Mouse (Mus musculus) urinary bladder, postnatal 0 days (tissue): ENCODE measurements around the gene Snrpa. TPM values are rescaled to one million over a fixed set of nuclear protein-coding genes. Genes with fewer than 3 reads are reported as not detected.

ENCODE experiments used
- microRNA counts: library from miRNA; unstranded; fragments of <30 nt; microRNA quantifications from one replicate; lab custom pipeline; 2016
- microRNA-seq: library from miRNA; unstranded; fragments of <30 nt; microRNA quantifications from one replicate; pipeline ENCODE4, GENCODE M21; 2016
- polyA plus RNA-seq: library from polyadenylated mRNA; unstranded; fragments of >200 nt; fragmentation: Nextera tagmentation; extraction: Ambion mirVana; gene quantifications from 2 replicates; pipeline ENCODE4 v1.2.1, GENCODE M21; 2015

The Snrpa gene
- polyA plus RNA-seq, result 88.1 and 89.0 TPM in 2 replicates

DNA sequence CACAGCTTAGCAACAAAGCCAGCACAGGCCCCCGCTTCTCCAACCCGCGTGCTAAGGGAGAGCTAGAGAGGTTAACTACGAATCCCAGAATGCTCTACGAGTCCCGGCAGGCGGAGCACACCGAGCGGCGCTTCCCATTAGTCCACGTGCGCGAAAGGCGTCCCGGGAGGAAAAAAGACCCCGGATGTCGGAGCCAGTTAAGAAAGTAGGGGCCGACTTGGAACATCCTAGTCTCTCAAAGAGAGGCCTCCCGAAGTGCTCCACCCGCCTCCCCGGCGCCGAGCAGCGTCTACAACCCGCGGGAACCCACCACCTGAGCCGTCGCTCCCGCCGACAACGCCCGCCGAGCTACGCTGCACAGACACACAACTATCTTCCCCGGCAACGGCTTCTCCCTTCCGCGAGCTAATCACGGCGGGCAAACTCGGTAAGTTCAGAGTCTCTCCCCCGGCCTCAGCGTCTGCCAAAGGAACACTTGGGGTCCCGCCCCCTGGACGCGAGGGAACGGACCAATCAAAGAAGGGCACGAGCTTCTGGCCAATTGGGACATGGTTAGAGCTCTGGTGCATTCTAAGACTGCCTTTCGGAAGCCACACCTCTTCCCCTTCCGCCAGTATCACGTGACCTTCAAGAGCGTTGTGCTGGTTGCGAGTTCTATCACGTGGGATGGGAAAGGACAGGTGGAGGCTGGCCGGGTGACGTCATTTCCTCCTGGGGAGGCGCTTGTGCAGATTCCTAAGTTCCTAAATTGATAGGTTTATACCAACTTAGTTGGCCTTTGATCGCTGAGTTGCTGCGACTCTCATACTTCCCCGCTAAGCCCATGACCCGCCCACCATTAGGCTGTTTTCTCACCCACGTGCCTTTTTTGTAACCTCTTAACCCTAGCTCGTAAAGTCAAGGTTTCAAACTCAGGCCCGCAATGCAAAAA, at the start of gene Snrpa, which contains the start of gene BC024978:
Gene Snrpa, minus strand, starts transcription at position 591 of the 931 bp plus-strand sequence.
Gene BC024978, plus strand, starts transcription at position 101 of the 931 bp plus-strand sequence.

DNA sequence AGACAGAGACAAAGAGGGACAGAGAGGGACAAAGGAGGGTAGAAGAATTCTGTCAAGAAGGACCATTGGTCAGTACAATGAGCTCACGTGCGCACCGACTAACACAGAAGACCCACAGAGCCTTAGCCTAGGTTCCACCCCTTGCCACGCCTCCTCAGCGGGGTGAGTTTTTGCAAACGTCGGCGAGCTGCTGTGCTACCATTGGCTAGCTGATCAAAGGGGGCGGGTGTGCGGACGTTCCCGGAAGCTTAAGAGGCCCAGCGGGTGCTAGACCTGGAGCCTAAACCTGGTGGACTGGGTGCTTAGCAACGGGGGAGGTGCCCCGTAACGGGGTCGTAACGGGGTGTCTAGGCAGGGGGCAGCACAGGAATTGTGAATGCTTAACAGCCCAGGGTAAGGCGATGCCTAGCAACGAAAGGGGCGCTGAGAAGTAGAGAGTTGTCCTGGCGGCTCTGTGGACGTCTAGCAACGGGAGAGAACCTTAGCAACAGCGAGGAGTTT, 36.8 kb upstream of the Snrpa start, which contains the start of gene Coq8b:
Gene Coq8b, plus strand, starts transcription at position 243 of the 501 bp plus-strand sequence.

DNA sequence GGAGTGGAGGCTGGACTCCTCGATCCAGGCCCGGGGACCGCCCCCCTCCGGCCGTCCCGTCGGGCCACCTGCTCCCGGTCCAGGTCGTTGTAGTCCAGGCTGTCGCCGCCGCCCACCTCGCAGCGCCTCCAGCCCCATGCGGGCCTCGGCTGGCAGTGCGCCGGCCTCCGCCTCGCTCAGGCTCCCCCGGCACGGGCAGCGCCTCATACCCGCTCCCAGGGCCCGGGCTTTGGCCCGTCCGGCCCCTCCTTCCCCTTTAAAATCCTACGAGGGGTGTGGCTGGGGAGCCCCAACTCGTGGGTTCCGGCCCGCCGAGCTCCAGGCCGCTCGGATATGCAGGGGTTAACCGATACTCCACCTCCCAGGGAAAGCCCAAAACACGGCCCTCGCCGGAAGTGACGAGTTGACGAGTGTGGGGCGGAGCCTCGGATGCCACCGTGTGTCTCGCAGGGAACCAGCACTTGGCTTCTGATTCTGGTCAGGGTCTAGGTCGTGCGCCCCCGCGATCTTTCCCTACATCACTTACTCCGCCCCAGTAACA, 32.3 kb upstream of the Snrpa start, which contains the start of gene Itpkc:
Gene Itpkc, minus strand, starts transcription at position 381 of the 541 bp plus-strand sequence.

GRCm38 (mm10) chr7:27180837-27181695, 15.0 kb downstream of the Snrpa start, which contains the start of the genes Gm21983 and Mia:
Gene Gm21983, minus strand, starts transcription at chr7:27181086.
Gene Mia, minus strand, starts transcription at chr7:27181157.

DNA sequence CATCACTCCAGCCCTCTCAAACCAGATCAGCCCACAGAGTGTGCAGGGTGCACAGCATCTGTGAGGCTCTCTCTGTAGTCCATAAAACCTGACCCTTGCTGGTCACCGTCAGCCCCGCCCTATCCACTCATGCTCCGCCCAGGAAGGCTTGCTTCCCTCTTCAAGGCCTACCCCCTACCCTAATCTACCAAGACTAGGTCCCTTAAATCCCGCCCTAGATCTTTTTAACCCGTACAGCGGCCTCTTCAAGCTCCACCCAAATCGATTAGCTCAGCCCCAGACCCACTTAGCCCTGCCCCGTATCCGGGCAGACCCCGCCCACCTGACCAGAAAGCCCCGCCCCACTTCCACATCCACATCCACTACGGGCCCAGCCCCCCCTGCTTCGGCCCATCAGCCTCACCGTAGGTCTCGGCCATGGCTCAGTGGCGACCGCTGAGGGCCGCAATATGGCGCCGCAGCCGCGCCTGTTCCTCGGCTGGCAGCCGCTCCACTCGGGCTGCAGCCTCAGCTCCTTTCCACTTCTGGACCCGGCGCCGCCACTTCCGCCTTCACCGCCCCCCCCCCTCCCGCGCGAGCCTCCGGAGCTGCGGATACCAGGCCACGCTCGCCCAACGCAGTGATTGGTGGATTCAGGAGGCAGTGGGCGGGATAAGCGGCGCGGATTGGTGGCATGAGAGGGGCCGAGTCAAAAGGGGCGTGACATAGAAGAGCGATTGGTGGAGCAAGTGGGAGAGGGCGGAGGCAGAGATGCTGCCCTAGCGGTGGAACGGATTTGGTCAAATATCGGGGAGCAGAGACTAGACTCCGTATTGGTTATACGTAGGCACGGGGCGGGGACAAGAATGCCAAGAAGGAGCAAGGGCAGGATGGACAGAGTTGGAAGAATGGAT, 17.5 kb downstream of the Snrpa start, which contains the start of gene Rab4b:
Gene Rab4b, minus strand, starts transcription at position 573 of the 893 bp plus-strand sequence.

DNA sequence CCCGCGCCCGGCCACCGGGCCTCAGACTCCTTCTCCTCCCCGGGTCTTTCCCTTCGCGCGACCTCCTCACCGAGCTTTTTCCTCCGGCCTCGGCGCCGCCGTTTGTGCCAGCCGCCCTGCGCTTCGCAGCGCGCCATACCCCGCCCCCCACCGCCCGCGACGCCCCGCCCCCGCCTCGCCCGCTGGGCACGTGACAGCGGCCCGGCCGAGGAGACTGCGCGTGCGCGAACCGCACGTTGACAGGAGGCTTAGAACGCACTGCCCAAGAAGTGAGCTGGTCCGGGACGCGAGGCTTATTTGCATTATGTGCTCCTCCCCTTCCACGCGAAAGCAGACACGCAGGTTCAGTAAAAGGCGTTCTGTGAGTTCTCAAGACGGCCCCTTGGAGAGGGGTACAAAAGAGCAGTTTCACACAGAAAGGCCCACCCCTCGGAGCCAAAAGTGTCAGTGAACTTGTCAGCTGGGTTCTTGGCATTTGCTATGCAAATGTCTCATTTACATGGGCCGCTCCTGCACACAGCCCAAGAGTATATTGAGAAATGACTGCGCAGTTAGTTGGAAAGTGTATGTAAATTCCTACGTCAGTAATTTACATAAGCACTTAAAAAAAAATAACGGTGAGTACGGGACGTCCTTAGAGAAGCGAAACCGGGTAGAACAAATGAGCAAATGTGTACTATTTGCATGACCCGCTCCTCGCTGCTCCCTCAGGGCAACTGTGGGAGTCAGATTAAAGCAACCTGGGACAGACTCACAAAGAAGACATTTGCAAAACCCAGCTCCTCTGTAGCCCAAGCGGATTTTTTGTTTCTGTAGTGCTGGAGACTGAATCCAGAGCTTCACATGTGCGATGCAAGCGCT, 29.2 kb downstream of the Snrpa start, which contains the start of gene Egln2:
Gene Egln2, minus strand, starts transcription at position 189 of the 861 bp plus-strand sequence.

DNA sequence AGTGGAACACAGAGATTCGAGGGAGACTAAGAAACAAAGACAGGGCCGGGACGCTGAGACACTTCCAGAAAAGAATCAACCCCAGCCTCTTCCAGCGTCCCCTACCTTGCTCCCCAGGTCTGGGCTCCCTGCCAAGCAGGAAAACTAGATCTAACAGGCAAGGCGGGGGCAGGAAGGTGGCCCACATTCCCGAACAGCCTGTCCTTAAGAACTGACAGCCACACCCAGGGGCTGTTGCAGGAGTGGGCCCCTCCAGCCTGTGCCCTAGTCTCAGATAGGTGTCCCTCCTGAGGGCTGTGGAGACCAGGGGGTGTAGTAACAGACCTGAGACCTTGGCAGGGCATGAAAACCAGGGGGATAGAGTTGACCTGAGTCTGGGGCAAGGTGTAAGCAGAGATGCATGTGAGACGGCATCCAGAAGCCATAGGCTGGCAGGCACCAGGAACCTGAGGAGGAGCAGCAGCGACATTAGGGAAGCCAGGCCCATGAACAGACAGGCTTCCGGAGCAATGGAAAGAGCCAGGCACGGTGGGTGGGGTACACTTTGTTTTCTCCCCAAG, 42.8 kb downstream of the Snrpa start, which contains the start of gene Cyp2t4:
Gene Cyp2t4, plus strand, starts transcription at position 510 of the 560 bp plus-strand sequence.

MicroRNA genes within 50 kb of the gene (microRNA counts, 519-probe panel; counts per million panel counts)
- not detected for microRNA mmu-miR-1191 (lab: Ali Mortazavi, UCI)

Small RNA genes lying within 50 kb of the gene (microRNA-seq; reads per million reads assigned to microRNA genes)
- gene Mir1191, result 1.5 reads per million
- not detected for gene Mir3101

Other genes starting within 250 kb of the Snrpa start
- not detected in 2 replicates for gene Cyp2a12, start 167.2 kb downstream of the Snrpa start, polyA plus RNA-seq
- 1.2 TPM in 2 replicates for gene Cyp2f2, start 76.4 kb downstream of the Snrpa start, polyA plus RNA-seq
- gene Cyp2t4, start 42.6 kb downstream of the Snrpa start, polyA plus RNA-seq, result not detected in 2 replicates
- gene Egln2, start 29.5 kb downstream of the Snrpa start, polyA plus RNA-seq, result 51.9 and 54.2 TPM in 2 replicates
- 78.5 and 84.2 TPM in 2 replicates for gene Rab4b, start 17.4 kb downstream of the Snrpa start, polyA plus RNA-seq
- not detected in 2 replicates for gene Gm21983, start 15.2 kb downstream of the Snrpa start, polyA plus RNA-seq
- gene Mia, start 15.1 kb downstream of the Snrpa start, polyA plus RNA-seq, result 0.49 and 0.75 TPM in 2 replicates
- gene BC024978, start 490 bp downstream of the Snrpa start, polyA plus RNA-seq, result 2.2 and 2.4 TPM in 2 replicates
- 3.4 and 3.6 TPM in 2 replicates for gene Itpkc, start 32.4 kb upstream of the Snrpa start, polyA plus RNA-seq
- 13.0 and 14.1 TPM in 2 replicates for gene Coq8b, start 36.8 kb upstream of the Snrpa start, polyA plus RNA-seq
- 21.1 and 22.5 TPM in 2 replicates for gene Numbl, start 62.2 kb upstream of the Snrpa start, polyA plus RNA-seq
- 100 and 115 TPM in 2 replicates for gene Ltbp4, start 141.4 kb upstream of the Snrpa start, polyA plus RNA-seq
- gene Shkbp1, start 159.7 kb upstream of the Snrpa start, polyA plus RNA-seq, result 26.1 and 28.3 TPM in 2 replicates
- 0.51 and 1.5 TPM in 2 replicates for gene Gm20479, start 161.1 kb upstream of the Snrpa start, polyA plus RNA-seq